Mouse (Mus musculus): ENCODE data around the gene Gm10337. TPM values are rescaled to one million over a fixed set of nuclear protein-coding genes. Genes with fewer than 3 reads are reported as not detected.

Gene Gm10337
- total and polyA plus RNA-seq, 3 experiments, result not detected

DNA sequence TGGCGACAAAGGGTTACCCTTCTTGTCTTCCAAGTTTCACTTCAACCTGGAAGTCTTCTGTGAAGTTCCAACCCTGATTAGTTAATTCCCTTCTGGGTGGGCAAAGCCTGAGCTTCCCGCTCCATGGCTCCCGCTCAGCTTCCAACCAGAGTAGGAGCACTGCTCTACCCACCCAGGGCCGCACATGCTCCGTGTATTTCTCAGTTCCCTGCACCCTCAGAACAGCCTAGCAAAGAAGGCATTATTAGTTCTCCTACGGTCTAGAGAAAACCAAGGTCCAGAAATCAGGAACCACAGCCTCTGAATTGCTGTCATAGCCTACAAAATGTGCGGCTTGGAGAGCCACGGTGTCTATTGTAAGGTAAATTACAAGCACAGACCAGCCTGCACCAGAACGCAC is 6.6 kb downstream of the Gm10337 start:
- H3K9me3 ChIP-seq (replicated peaks; ENCODE audit: insufficient read depth, low read length), result no peaks in the 10 kb centered on the region
- peak overlapping the region; percentile 38 to 57 for H3K4me3 ChIP-seq (ENCODE audit: control insufficient read depth in 1 of 2, insufficient read depth in 1 of 2, low read depth in 2 of 2, low read length in 2 of 2)
- peaks cover 7 to 24% of the 10 kb centered on the region in 2 experiments for H3K4me1 ChIP-seq (ENCODE audit: control insufficient read depth in 1 of 2, insufficient read depth in 2 of 2, low read length in 2 of 2)
- H3K9ac ChIP-seq (ENCODE audit: control insufficient read depth, low read depth, low read length, poor library complexity, severe bottlenecking), result peak overlapping the region; percentile 50
- H3K27me3 ChIP-seq (ENCODE audit: control insufficient read depth in 1 of 2, insufficient read depth in 2 of 2, low read length in 2 of 2), result no peaks in the 10 kb centered on the region
- H3K27ac ChIP-seq (ENCODE audit: control insufficient read depth, low read depth, low read length), result no peak overlapping the region
- TF ChIP-seq SMC3 (IDR thresholded peaks at IDR 0.05; ENCODE audit: low read depth, low read length), result no peak
- no peak for TF ChIP-seq UBTF (IDR thresholded peaks at IDR 0.05; ENCODE audit: borderline replicate concordance, insufficient read depth, low read depth, low read length)
- no peak for TF ChIP-seq MYC (IDR thresholded peaks at IDR 0.05; ENCODE audit: low read depth, low read length)
- TF ChIP-seq POLR2AphosphoS2 (IDR thresholded peaks at IDR 0.05; ENCODE audit: low read length), result 0 out of 2 replicates have a peak, but pooled peaks have one; percentile 23
- no peak for TF ChIP-seq USF1 (IDR thresholded peaks at IDR 0.05; ENCODE audit: low read depth, low read length)
- no peak for TF ChIP-seq ZMIZ1 (IDR thresholded peaks at IDR 0.05; ENCODE audit: low read depth, low read length)
- peaks cover 0 to 12% of the 10 kb centered on the region in 2 experiments; a peak in 2 of 4 replicates for H3K36me3 ChIP-seq (ENCODE audit: control insufficient read depth in 1 of 2, insufficient read depth in 2 of 2, low read length in 2 of 2)
- no peak for DNase-seq (ENCODE audit: low read depth, low spot score)
- no peaks in the 10 kb centered on the region for H3K79me2 ChIP-seq (ENCODE audit: control insufficient read depth, insufficient read depth, low read length, poor library complexity)

DNA sequence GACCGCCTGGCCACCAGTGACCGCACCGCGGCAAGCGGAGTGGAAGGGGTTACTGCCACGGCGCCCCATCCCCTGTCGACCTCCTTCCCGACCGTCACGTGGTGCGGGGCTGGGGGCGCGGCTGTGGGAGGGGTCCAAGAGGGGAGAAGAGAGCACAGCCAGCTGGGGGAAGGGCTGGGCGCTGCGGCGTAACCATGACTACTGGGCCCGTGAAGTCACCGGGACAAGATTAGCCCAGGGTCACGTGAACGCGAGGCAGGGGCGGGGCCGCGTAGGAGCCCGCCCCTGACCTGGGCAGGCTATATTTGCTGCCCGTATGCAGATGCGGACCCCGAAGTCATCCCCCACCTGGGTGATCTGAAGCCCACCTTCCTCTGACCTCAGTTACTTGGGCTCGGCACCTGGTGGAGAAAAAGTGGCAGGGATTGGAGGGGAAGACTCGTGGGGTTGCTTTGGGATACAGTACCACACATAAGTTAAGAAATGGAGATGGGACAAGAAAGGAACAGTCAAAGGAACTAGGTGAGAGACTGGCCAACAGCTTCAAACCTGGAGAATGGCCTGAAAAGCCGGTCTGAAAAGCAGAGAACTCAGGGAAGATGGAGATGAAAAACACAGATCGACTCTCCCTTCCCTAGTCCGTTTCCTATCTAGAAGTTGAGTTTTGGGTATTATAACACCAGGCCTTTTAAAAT is 7.2 kb downstream of the Gm10337 start:
- Histone ChIP-seq H3K27ac (ENCODE audit: control insufficient read depth, low read depth, low read length) (no peak overlapping the region), H3K4me1 (ENCODE audit: control insufficient read depth in 1 of 2, insufficient read depth in 2 of 2, low read length in 2 of 2) (peaks cover 5 to 19% of the 10 kb centered on the region in 2 experiments), H3K79me2 (ENCODE audit: control insufficient read depth, insufficient read depth, low read length, poor library complexity) (no peaks in the 10 kb centered on the region), H3K4me3 (ENCODE audit: control insufficient read depth in 1 of 2, insufficient read depth in 1 of 2, low read depth in 2 of 2, low read length in 2 of 2) (peak overlapping the region; percentile 48 to 57), H3K9ac (ENCODE audit: control insufficient read depth, low read depth, low read length, poor library complexity, severe bottlenecking) (peak overlapping the region; percentile 50), H3K9me3 (replicated peaks; ENCODE audit: insufficient read depth, low read length) (no peaks in the 10 kb centered on the region), H3K27me3 (ENCODE audit: control insufficient read depth in 1 of 2, insufficient read depth in 2 of 2, low read length in 2 of 2) (no peaks in the 10 kb centered on the region), H3K36me3 (ENCODE audit: control insufficient read depth in 1 of 2, insufficient read depth in 2 of 2, low read length in 2 of 2) (peaks cover 0 to 8% of the 10 kb centered on the region in 2 experiments; a peak in 2 of 4 replicates)
- TF ChIP-seq TBP (IDR thresholded peaks at IDR 0.05; ENCODE audit: low read depth, low read length) (peak; percentile 42; the same call in 1 of the 2 replicates), MXI1 (IDR thresholded peaks at IDR 0.05; ENCODE audit: low read depth, low read length) (peak; percentile 49; the same call in 1 of the 2 replicates), NRF1 (IDR thresholded peaks at IDR 0.05; ENCODE audit: insufficient read depth, low read depth, low read length, poor library complexity, severe bottlenecking) (0 out of 2 replicates have a peak, but pooled peaks have one; percentile 2), HCFC1 (IDR thresholded peaks at IDR 0.05; ENCODE audit: low read depth, low read length) (peak; percentile 32), USF2 (IDR thresholded peaks at IDR 0.05; ENCODE audit: borderline replicate concordance in 1 of 2, insufficient read depth in 1 of 2, low read depth in 1 of 2, low read length in 2 of 2) (peak; percentile 60 to 83), KAT2A (conservative IDR thresholded peaks at IDR 0.05; ENCODE audit: low read depth, low read length) (no peak), MYB (IDR thresholded peaks at IDR 0.05; ENCODE audit: low read depth, low read length) (no peak), POLR2A (IDR thresholded peaks at IDR 0.05; ENCODE audit: control insufficient read depth in 1 of 2, insufficient read depth in 1 of 2, low read depth in 1 of 2, low read length in 2 of 2, poor library complexity in 1 of 2) (peak in 1 of 2 experiments; percentile 39; a peak in 1 of 4 replicates), MAX (IDR thresholded peaks at IDR 0.05; ENCODE audit: low read length) (peak; percentile 72), ELF1 (IDR thresholded peaks at IDR 0.05; ENCODE audit: low read depth, low read length) (0 out of 2 replicates have a peak, but pooled peaks have one; percentile 26), BHLHE40 (IDR thresholded peaks at IDR 0.05; ENCODE audit: borderline replicate concordance, low read depth, low read length) (peak; percentile 90), SIN3A (IDR thresholded peaks at IDR 0.05; ENCODE audit: low read length) (peak; percentile 79), USF1 (IDR thresholded peaks at IDR 0.05; ENCODE audit: low read depth, low read length) (peak; percentile 97), ETS1 (IDR thresholded peaks at IDR 0.05; ENCODE audit: low read depth, low read length) (peak; percentile 30; the same call in 1 of the 2 replicates), GABPA (IDR thresholded peaks at IDR 0.05; ENCODE audit: low read depth, low read length) (no peak), MAZ (IDR thresholded peaks at IDR 0.05; ENCODE audit: low read depth, low read length) (peak; percentile 52; the same call in 1 of the 2 replicates), EP300 (IDR thresholded peaks at IDR 0.05; ENCODE audit: low read depth in 1 of 2, low read length in 2 of 2) (no peak), ZMIZ1 (IDR thresholded peaks at IDR 0.05; ENCODE audit: low read depth, low read length) (no peak), NELFE (IDR thresholded peaks at IDR 0.05; ENCODE audit: low read depth, low read length) (0 out of 2 replicates have a peak, but pooled peaks have one; percentile 22), GATA1 (IDR thresholded peaks at IDR 0.05; ENCODE audit: low read depth, low read length) (0 out of 2 replicates have a peak, but pooled peaks have one; percentile 13)
- DNase-seq (ENCODE audit: low read depth, low spot score), result peak; percentile 86

Measured in MEL (cell line).